Comparison of ENCODE assay signal across 9 mouse cellular contexts in the genomic region with DNA sequence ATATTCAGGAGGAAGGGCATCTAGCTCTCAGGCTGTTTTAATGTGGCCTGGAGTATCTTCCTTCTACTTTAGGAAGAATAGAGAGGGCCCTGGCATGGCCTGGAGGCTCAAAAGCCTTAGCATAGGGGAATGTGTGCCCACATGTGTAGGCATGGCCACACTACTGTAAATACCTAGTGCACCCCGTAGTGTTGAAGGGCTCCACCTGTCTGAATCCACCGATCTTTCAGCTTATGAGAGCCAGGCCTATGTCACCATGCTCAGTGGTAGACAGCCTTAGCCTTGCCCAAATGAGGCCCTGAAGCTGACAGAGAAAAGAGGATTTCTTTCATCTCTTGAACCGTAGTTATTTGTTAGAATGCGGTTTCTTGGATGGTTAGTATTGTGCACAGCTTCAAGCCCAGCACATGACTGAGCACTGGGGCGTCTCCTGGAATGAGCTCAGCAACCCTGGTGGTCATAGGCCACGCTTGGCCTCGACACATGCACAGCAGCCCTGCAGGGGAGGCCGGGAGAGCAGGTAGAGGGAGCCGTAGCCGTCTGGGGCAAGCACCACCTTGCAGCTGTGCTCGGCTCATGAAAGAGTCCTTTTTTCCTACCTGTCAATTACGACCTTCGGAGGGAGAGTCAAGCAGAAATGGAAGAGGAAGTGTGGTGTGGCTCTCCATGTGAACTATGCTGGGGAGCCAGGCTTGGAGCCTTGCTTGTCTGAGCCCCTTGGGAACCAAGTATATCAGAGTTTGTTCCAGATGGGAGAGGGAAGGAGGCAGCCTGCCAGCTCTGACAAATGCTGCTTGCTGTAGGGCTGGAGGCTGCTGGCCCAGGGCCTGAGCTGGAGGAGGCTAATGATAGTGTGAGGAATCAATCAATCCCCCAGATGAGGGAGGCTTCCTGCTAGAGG. TPM values are rescaled to one million over a fixed set of nuclear protein-coding genes. Genes with fewer than 3 reads are reported as not detected.
A peak's percentile ranks its signal among the peaks of the same experiment; 100 is the strongest.
DNase-seq lines count a peak whose midpoint lies in the region; ATAC-seq and TF ChIP-seq lines count a peak whose summit lies in the region.
"Had no signal": no experiment of that assay in that cellular context is flagged by ENCODE, and none has a peak within 500 bp of the region (broad histone marks: within the 10 kb centered on the region; RNA-seq: fewer than 3 reads in every experiment).

No protein-coding gene starts in this region.

- H3K36me3 ChIP-seq in liver, postnatal 0 days (replicated peaks; ENCODE audit: insufficient read depth, low read length): no peaks in the 10 kb centered on the region

- DNase-seq in 3T3-L1 (ENCODE audit: low read depth, low spot score): peak; percentile 98
- peak; percentile 90 to 94 for DNase-seq in adrenal gland, postnatal 36 days
- peak; percentile 77 to 84 for DNase-seq in frontal cortex, postnatal 25 days (ENCODE audit: low spot score in 2 of 2)
- peak; percentile 88 to 92 for DNase-seq in layer of hippocampus, adult 2 months (ENCODE audit: low spot score in 2 of 2)
- DNase-seq in liver, postnatal 0 days: peak; percentile 36
- DNase-seq in ovary, postnatal 14 days (ENCODE audit: low spot score): peak; percentile 86

- H3K4me1 ChIP-seq in liver, postnatal 0 days (ENCODE audit: insufficient read depth): peaks cover 5% of the 10 kb centered on the region; the same call in 1 of the 2 replicates
- H3K4me1 ChIP-seq: megakaryocyte, embryonic 14.5 days had no signal

- peak; percentile 32 to 45; a peak in 3 of 4 replicates for ATAC-seq in hematopoietic stem cell, adult 5-6 weeks (replicated peaks in 1 of 2; ENCODE audit: insufficient read depth in 1 of 2, low FRiP score in 2 of 2, low TSS enrichment in 1 of 2, low read depth in 1 of 2, poor library complexity in 2 of 2, severe bottlenecking in 2 of 2)
- ATAC-seq in liver, postnatal 0 days: peak; percentile 17; the same call in 1 of the 2 replicates
- ATAC-seq in inflammation-experienced regulatory T-cells, adult 6 months: no peak

- peak overlapping the region; percentile 86 for H3K27ac ChIP-seq in layer of hippocampus, adult 2 months
- H3K27ac ChIP-seq in liver, postnatal 0 days (ENCODE audit: low read depth): no peak overlapping the region

- 55% methylated on average over 13 of the region's 13 CpGs for WGBS in liver, postnatal 0 days (ENCODE audit: insufficient replicate concordance)

- H3K4me2 ChIP-seq in liver, postnatal 0 days (ENCODE audit: low read depth, low read length): no peak overlapping the region

- TF ChIP-seq CTCF in layer of hippocampus, adult 2 months (conservative IDR thresholded peaks at IDR 0.05): 0 out of 2 replicates have a peak, but pooled peaks have one; percentile 5
- no peak for TF ChIP-seq CTCF in liver, postnatal 0 days (IDR thresholded peaks at IDR 0.05; ENCODE audit: low read depth)

- no peak for TF ChIP-seq EP300 in liver, postnatal 0 days (IDR thresholded peaks at IDR 0.05; ENCODE audit: low read depth)

- H3K9ac ChIP-seq in liver, postnatal 0 days (replicated peaks): no peak overlapping the region

- no peaks in the 10 kb centered on the region for H3K9me3 ChIP-seq in liver, postnatal 0 days (ENCODE audit: low read length)

- peak overlapping the region; percentile 1; the same call in 1 of the 2 replicates for H3K4me3 ChIP-seq in layer of hippocampus, adult 2 months
- no peak overlapping the region for H3K4me3 ChIP-seq in liver, postnatal 0 days (ENCODE audit: low read depth, low read length)
- H3K4me3 ChIP-seq: megakaryocyte, embryonic 14.5 days had no signal

- H3K27me3 ChIP-seq in liver, postnatal 0 days (ENCODE audit: insufficient read depth, low read length): no peaks in the 10 kb centered on the region

RNA-seq across cellular contexts. Expression of gene St6gal1, which starts 15.8 kb away (rescaled TPM):
- 10 to 100 TPM; 45.5 to 49.5 TPM for total RNA-seq in adrenal gland, postnatal 36 days (2021)
- total RNA-seq in hematopoietic stem cell, adult 5-6 weeks (2017): 1.2 and 2.1 TPM in 2 replicates
- 10 to 100 TPM; 15.2 to 17.3 TPM for total RNA-seq in layer of hippocampus, adult 2 months (2021)
- 17.1 and 17.3 TPM in 2 replicates for polyA plus RNA-seq in liver, postnatal 0 days (2015; fragmentation: Nextera tagmentation; extraction: Ambion mirVana)
- polyA plus RNA-seq in inflammation-experienced regulatory T-cells, adult 6 months (2017; shearing (Covaris generic)): 10 to 100 TPM; 24.7 to 67.7 (median 66.3) TPM

Comparison
In these comparisons a context has a peak if more than half of its experiments do, and no peak if none do; other contexts are left out.
1. DNase-seq: peak in every context shown above with its lines; median percentile 98 in 3T3-L1; 92 in adrenal gland, postnatal 36 days; 90 in layer of hippocampus, adult 2 months; 86 in ovary, postnatal 14 days; 80 in frontal cortex, postnatal 25 days; 36 in liver, postnatal 0 days.